Mouse (Mus musculus): ENCODE measurements around the gene Vmn2r54.
"Not testable (repeated sequence)": the region's sequence is repeated elsewhere in the genome, so short reads cannot be mapped to it uniquely, and the experiment has no call there.

The Vmn2r54 gene

DNA sequence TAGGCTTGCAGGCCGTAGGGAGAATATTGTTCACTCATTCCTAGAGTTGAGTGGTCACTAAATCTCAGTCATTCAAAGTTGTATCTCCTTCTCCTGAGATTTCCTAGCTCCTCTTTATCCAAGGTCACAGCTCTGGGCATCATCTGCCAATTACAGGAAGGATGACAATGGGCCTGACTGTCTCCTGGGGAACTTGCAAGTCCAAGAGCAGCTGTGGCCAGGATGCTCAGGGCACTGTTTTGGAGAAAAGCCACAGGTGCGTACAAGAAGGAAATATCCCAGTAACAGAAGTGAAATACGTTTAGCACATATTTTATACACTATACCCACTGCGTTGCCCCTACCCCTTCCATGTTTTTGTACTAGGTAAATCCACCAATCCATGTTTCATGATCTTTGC, at the start of gene Vmn2r54:
Gene Vmn2r54, minus strand, starts transcription at position 101 of the 400 bp plus-strand sequence.
- not testable (repeated sequence) for DNase-seq (ENCODE audit: inconsistent ontology term)

DNA sequence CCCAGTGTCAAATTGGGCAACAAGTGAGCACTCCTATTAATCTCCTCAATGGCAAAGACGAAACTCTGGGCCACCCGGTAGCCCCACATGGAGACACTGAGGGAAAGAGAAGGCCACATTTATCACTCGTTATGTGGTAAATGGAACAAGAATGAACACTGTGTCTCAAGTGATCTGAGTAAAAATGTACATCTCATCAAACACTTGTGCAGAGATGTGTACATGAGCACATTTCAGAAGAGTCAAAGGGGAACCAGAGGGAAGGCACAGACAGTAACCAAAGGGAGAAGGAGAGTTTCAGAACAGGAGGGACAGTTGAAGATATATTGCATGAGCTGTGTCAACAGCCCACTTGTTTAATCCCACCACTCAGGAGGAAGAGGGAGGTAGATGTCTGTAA, 44.8 kb upstream of the Vmn2r54 start, which contains the start of gene Vmn2r55:
Gene Vmn2r55, minus strand, starts transcription at position 101 of the 400 bp plus-strand sequence.
- not testable (repeated sequence) for DNase-seq (ENCODE audit: inconsistent ontology term)

DNA sequence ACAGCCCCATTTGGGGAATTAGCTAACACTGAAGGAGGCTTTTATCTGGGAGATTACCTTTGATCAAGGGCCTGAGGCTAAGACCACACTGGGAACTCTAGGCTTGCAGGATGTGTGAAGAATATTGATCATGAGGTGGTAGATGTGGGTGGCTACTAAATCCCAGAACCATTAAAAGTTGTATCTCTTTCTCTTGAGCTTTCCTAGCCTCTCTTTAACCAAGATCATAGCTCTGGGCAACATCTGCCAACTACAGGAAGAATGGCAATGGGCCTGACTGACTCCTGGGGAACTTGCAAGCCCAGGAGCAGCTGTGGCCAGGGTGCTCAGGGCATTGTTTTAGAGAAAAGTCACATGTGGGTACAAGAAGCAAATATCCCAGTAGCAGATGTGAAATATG, 31.4 kb downstream of the Vmn2r54 start, which contains the start of gene Vmn2r53:
Gene Vmn2r53, minus strand, starts transcription at position 101 of the 400 bp plus-strand sequence.
- DNase-seq (ENCODE audit: inconsistent ontology term), result no peak
